Mouse (Mus musculus) liver, embryonic 14.5 days (tissue): ENCODE data around the gene Rims3.

Experiments
- CTCF ChIP-seq: IDR thresholded peaks from 2 replicates; pipeline ENCODE4 v1.5.1; 2016; ENCODE audit warnings: antibody characterized with exemption, low read depth, control low read depth
- EP300 ChIP-seq: IDR thresholded peaks from 2 replicates; pipeline ENCODE4 v1.6.1; 2016; ENCODE audit warnings: antibody characterized with exemption, low read depth

DNA sequence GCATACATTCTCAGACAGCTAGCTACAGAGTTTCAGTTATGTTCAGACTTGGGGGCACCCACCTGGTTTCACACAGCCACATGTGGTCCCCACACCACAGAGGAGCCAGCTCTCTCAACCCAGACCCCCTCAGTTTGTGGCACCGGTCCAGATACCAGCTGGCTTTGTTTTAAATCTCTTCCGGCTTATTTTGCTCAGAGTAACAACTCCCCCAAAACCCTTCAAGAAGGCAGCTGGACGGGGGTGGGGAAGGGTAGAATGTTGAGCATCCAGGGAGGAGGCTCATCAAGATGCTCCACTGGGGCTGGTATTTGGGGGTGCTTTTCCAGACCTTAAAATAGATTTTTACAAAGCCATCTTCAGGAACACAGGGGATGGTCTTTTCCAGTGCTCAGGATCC lies 24.1 kb downstream of the Rims3 start:
- TF ChIP-seq CTCF (no peak), EP300 (no peak)
